Mouse (Mus musculus) testis, postnatal 10 days (tissue): ENCODE measurements around the gene Tex16.

Experiments used
- DNase-seq: peaks from one replicate; pipeline ENCODE4 v3.0.0; 2021; ENCODE audit warnings: low spot score

Tex16 gene

GRCm38 (mm10) chrX:112010707-112011106 lies at the start of gene Tex16:
Gene Tex16, plus strand, starts transcription at chrX:112011007.
- DNase-seq, result no peak

- DNase-seq, result no peak
These were observed 11.1 kb upstream of the Tex16 start for GRCm38 (mm10) chrX:111999661-112000060.
